Mouse (Mus musculus) erythroblast, embryonic 14.5 days (primary cell): ENCODE data around the gene Gpatch3.

Source experiments
- GATA1 ChIP-seq: IDR thresholded peaks from 2 replicates; pipeline ENCODE4 v1.6.1; 2012; ENCODE audit warnings: low read length, inconsistent platforms, mixed read lengths
- TAL1 ChIP-seq: IDR thresholded peaks from 3 replicates; pipeline ENCODE4 v1.6.1; 2012; ENCODE audit warnings: low read length, inconsistent platforms, mixed read lengths

DNA sequence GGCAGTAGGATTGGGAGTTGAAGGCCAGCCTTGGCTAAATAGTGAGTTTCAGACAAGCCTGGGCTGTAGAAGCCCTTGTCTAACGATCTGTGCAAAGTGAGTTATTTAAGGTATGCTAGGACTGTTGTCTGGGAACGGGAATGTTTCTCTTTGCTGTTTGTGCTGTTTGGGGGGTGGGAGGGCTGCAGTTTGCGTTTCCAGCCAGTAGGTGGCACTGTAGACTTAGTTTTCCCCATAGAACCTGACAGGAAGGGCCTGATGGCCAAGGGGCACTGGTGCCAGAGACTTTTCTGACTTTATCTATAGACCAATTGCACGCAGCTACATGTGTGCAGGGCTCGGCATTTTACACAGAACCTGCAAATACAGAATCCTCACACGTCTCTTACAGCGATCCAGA is 18.0 kb downstream of the Gpatch3 start:
- TF ChIP-seq GATA1 = no peak
- TF ChIP-seq TAL1 = no peak
